Mouse (Mus musculus) Patski (cell line): ENCODE data around the gene Mtor. TPM values are rescaled to one million over a fixed set of nuclear protein-coding genes. Genes with fewer than 3 reads are reported as not detected.

Source experiments
- ATAC-seq: fragments of 100-300 bp; one replicate; pipeline ENCODE4 v1.8.0; 2021
- CTCF ChIA-PET: fragments of 350-600 bp; sonication (Branson Sonifier 250); formaldehyde crosslinking; loops from one replicate; lab custom pipeline; 2022; ENCODE audit warnings: inconsistent platforms; lab: Charles Lee
- POLR2A ChIA-PET: fragments of 350-600 bp; sonication (Branson Sonifier 250); formaldehyde crosslinking; loops from one replicate; lab custom pipeline; 2022; ENCODE audit warnings: antibody characterized with exemption, inconsistent platforms; lab: Charles Lee
- DNase-seq: peaks from one replicate; pipeline ENCODE4 v3.0.0-alpha.2; 2011; ENCODE audit warnings: low read depth, low spot score
- H3K27me3 ChIP-seq: fragments of 371-371 bp; one replicate; pipeline ENCODE4 v1.5.1; 2021
- CTCF ChIP-seq: fragments of 100-300 bp; IDR thresholded peaks from one replicate; pipeline ENCODE4 v1.5.1; 2021
- in situ Hi-C: fragments of 300-500 bp; cut with MboI; formaldehyde crosslinking; loops from 3 replicates; pipeline ENCODE4 v1.11.1; 2018; ENCODE audit warnings: low pct_unique_long_range_greater_than_20kb, mixed read lengths
- polyA plus RNA-seq: library from polyadenylated mRNA; unstranded; gene quantifications from one replicate; pipeline ENCODE4 v1.2.3, GENCODE M21; 2021

The Mtor gene
- polyA plus RNA-seq, 1 experiment from 2014 or later, result 33.7 TPM

DNA sequence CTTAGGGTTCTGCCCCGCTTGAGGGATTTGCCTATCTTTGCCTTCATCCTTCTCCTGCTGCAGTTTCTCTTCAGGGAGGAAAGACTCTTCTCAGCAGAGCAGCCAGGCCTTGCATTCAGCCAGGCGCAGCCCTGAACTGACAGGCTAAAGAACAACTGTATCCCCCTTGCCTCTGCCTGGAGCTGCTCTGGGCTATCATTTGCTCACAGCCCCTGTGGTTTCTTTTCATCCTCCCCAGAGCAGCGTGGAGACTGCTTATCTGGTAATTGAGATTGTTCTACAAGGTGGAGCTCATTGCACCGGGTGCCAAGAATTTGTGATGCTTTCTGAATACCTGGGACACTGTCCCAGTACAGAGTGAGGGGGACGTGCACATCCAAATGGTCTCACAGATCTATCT lies 19.9 kb upstream of the Mtor start:
- POLR2A ChIA-PET, result no interaction called here
- CTCF ChIA-PET, result interaction anchor here (1.5 kb wide), 1 partner anchor 261 kb away, joined by 3 read pairs; no protein-coding TSS in a partner anchor
- H3K27me3 ChIP-seq, result no peaks in the 10 kb centered on the region
- DNase-seq (no peak), ATAC-seq (no peak)
- no peak for TF ChIP-seq CTCF
- in situ Hi-C loops, result loop anchor here (5.0 kb wide), 1 partner anchor 256 kb away; no protein-coding TSS in a partner anchor

DNA sequence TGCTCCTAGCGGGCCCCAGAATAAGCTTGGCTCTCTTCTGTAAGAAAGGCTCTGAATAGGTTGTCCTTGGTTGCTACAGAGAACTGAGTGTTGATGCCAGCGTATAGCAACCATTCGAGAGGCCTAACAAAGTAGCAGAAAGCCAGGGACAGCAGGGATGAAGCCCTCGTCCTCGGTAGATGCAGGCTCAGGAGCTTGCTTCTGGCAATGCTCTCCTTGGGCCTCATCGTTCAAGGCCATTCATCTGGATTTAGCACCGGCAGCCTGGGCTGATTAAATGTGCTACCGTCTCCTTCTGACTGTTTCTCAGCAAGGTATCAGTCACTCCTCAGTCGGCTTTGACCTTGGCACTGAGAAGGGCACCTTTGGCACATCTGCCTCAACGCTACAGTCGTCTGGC lies 19.3 kb upstream of the Mtor start:
- ATAC-seq (no peak), DNase-seq (no peak)
- no peaks in the 10 kb centered on the region for H3K27me3 ChIP-seq
- no peak for TF ChIP-seq CTCF
- ChIA-PET CTCF (interaction anchor here (1.5 to 1.9 kb wide), 3 partner anchors 22 to 262 kb away, joined by 3 to 6 read pairs (median 5); no protein-coding TSS in a partner anchor), POLR2A (no interaction called here)
- in situ Hi-C loops, result loop anchor here (5.0 kb wide), 1 partner anchor 257 kb away; no protein-coding TSS in a partner anchor

DNA sequence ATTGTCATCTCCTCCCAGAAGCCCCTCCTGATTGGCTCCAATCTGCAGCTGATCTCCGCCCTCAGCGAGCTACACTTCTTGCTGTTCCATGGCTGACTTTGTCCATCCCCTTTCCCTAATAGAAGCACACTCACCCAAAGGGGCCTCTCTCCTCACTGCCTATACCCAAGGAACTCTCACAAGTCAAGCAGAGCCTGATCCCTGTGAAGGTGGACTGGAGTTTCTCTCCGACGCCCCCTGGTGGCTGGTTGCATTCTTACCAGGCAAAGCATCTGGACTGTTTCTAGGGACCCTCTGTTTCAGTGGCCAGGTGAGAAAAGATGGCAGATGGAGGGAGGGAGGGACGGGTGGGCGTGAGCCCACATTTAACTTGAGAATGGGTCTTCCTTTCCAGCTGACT lies 18.7 kb upstream of the Mtor start:
- CTCF ChIA-PET, result interaction anchor here (1.6 to 1.9 kb wide), 2 partner anchors 22 to 26 kb away, joined by 5 to 6 read pairs; no protein-coding TSS in a partner anchor

DNA sequence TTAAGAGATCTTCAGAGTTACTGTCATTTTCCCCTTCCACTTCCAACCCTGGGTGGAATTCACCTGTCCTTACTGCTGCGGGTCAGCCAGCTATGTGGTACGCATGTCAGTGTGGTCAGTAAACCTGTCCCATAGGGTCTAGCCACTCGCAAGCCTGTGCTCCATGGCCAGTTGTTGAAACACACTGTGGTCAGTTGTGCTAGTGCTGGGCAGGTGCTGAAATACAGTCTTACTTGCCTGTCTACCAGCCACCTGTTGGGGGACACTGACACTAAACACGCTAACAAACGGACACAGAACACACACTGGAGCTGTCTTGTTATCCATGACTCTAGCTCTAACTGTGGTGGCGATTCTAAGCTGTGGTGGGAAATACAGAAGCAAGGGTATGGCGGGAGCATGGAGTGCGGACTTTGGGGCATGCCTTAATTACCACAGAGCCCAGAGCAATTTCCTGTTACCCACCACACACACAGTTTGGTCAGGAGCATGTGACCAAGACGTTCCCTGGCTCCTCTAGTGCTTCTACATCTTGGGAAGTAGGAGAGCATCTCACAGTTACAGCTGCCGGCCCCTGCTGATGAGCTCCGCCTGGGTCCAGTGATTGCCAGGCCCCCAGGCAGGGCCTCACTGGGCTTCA lies 17.4 kb upstream of the Mtor start:
- DNase-seq (no peak), ATAC-seq (no peak)
- no peak for TF ChIP-seq CTCF
- ChIA-PET POLR2A (no interaction called here), CTCF (interaction anchor here (0.7 to 2.1 kb wide), 6 partner anchors 15 to 264 kb away, joined by 3 to 6 read pairs (median 3); no protein-coding TSS in a partner anchor)
- in situ Hi-C loops, result no loop called here
- H3K27me3 ChIP-seq, result no peaks in the 10 kb centered on the region

More for the DNA sequence above, 18.7 kb upstream of the Mtor start:
- POLR2A ChIA-PET, result no interaction called here
- in situ Hi-C loops, result loop anchor here (5.0 kb wide), 1 partner anchor 257 kb away; no protein-coding TSS in a partner anchor
- peak; percentile 63 for TF ChIP-seq CTCF
- no peaks in the 10 kb centered on the region for H3K27me3 ChIP-seq
- ATAC-seq (no peak), DNase-seq (no peak)

DNA sequence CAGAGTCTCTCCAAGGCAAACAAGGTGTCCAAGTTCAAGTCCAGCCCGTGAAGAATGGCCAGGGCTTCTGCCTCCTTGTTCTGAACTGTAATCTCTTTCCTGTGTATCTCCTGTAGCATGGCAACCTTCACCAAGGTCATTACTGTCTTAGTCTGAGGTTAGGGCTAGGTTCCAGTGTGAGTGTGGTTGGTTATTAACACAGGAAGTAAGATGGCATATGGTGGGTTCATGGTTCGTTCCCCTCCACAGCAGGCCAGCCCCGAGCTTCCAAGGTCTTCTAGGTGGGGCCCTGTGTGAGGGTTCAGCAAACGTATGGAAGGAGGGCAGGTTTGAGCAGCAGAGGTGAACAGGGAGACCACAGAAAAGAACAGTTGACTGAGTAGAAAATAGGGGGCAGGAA lies 15.9 kb upstream of the Mtor start:
- CTCF ChIA-PET, result interaction anchor here (2.1 kb wide), 1 partner anchor 262 kb away, joined by 5 read pairs; no protein-coding TSS in a partner anchor

DNA sequence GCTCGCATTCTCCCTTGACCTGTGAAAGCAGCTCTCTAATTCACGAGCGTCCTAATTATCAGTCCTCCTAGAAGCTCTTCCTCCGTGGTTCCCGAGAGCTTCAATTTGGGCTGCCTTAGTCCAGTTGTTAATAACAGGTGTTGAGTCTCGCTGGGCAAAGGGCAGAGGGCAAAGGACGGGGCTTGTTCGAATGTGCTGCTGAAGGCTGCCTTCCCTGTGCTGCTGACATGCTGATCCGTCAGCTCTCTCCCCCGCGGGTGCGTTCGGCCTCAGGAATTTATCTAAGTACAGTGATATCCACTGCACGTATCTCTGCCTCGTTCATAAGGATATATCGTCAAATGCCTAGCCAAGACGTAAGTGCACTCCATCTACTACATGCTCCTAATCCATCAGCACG lies 15.1 kb upstream of the Mtor start:
- ATAC-seq (no peak), DNase-seq (no peak)
- in situ Hi-C loops, result no loop called here
- ChIA-PET CTCF (interaction anchor here (0.8 kb wide), 1 partner anchor 265 kb away, joined by 3 read pairs; no protein-coding TSS in a partner anchor), POLR2A (no interaction called here)
- TF ChIP-seq CTCF, result no peak
- no peaks in the 10 kb centered on the region for H3K27me3 ChIP-seq

More for the DNA sequence above, 15.9 kb upstream of the Mtor start:
- in situ Hi-C loops, result no loop called here
- POLR2A ChIA-PET, result interaction anchor here (0.5 kb wide), 1 partner anchor 216 kb away, joined by 3 read pairs; no protein-coding TSS in a partner anchor
- TF ChIP-seq CTCF, result no peak
- ATAC-seq (no peak), DNase-seq (no peak)
- no peaks in the 10 kb centered on the region for H3K27me3 ChIP-seq

DNA sequence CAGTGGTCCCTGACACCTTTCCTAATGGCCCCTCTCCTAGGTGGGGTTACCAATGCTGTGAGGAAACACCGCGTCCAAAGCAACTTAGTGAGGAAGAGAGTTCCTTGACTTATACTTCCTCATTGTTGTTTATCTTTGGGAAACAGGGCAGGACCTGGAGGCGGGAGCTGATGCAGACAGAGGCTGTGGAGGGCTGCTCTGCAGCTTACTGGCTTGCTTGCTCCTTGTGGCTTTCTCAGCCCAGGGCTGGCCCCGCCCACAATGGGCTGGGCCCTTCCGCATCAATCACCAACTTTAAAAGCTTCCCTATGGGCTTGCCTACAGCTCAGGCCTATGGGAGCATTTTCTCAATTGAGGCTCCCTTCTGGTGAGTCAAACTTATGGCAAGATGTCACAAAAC lies 14.6 kb upstream of the Mtor start:
- ChIA-PET POLR2A (no interaction called here), CTCF (interaction anchor here (0.8 kb wide), 1 partner anchor 265 kb away, joined by 3 read pairs; no protein-coding TSS in a partner anchor)
- H3K27me3 ChIP-seq, result no peaks in the 10 kb centered on the region
- ATAC-seq (no peak), DNase-seq (no peak)
- TF ChIP-seq CTCF, result no peak
- in situ Hi-C loops, result no loop called here

DNA sequence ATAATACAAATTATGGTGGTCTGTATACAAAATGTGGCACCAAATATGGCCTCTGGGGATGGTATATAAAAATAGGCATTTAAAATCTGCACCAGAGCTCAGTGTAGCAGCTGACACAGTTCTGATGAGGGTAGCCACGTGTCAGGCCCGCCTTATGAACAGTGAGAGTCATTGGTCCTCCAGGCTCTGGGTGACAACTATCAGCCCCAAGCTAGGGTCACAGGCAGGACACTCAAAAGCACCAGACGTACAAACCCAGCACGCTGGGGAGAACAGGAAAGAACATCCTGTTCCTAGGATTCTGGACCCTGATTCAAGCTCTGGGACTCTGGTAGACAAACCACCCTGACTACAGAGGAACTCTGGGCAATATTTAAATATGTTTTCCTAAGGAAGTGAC lies 13.9 kb upstream of the Mtor start:
- DNase-seq (no peak), ATAC-seq (no peak)
- no peak for TF ChIP-seq CTCF
- ChIA-PET POLR2A (no interaction called here), CTCF (no interaction called here)
- in situ Hi-C loops, result no loop called here
- no peaks in the 10 kb centered on the region for H3K27me3 ChIP-seq

DNA sequence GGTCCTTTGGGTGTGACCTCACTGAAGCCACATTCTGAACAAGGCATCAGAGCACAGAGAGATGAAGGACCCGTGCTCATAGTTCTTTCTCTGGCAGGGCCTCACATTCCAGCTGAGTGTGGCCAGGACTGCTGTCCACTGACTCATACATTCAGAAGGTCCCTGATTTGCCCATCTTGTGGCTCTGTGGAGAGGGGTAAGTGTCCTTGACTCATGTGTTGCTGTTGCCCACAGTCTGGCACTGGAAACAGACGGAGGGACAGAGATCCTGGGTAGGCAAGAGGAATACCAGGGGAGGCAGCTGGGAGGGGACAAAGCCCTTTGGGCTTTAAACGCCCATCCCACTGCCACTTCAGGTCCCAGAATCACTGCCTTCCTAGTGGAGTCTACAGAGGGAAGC lies 13.3 kb upstream of the Mtor start:
- no peak for ATAC-seq
- POLR2A ChIA-PET, result no interaction called here
- in situ Hi-C loops, result no loop called here
- no peak for DNase-seq
- CTCF ChIA-PET, result no interaction called here
- TF ChIP-seq CTCF, result no peak
- no peaks in the 10 kb centered on the region for H3K27me3 ChIP-seq

DNA sequence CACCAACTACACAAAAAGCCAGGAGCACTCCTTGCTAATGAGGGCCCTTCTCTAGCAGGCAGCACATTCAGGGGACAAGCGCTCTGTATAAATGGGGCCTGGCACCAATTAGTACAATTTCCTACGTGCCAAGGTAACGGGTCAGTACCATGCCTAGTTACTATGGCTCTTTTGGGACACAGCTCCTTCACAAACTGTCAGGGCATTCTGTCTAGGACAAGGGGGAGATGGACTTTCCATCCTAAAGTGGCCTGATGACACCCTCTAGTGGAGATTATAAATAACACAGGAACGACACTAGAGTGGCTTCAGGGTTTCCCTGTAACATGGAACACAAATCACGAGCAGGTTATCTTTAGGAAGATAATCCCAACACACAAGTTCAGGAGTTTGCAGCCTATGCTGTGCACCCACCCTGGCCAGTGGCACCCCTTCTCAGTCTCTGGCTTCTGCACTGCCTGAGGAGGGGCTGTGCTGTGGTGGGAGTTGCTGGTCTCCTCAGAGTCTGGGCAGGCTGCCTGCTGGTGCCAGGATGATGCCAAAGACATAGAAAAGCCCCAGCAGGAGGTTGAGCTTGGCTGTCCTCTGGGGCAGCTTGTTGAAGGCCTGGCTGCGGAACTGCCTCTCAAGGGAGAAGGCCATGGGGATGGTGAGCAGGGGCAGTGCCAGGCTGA lies 12.6 kb upstream of the Mtor start:
- DNase-seq, result no peak
- in situ Hi-C loops, result no loop called here
- POLR2A ChIA-PET, result no interaction called here
- peak; percentile 40 for TF ChIP-seq CTCF
- ATAC-seq, result no peak
- CTCF ChIA-PET, result no interaction called here
- no peaks in the 10 kb centered on the region for H3K27me3 ChIP-seq

DNA sequence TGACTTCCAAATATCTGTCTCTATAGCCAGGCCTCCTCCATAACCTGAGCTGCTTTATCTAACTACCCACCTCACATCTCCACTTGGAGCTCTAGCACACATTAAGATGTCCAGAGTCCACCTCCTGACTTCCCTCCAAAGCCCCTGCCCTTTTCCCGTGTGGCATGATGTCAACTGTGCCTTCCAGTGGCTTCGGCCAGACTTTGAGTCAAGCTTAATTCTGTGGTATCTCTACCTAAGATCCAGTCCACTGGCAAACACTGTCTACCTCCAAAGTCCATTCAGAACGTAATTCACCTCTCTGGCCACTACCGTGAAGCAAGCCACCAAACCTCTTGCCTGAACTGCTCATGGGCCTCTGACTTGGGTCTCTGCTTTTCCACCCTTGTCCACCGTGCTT lies 6.5 kb upstream of the Mtor start:
- no peak for ATAC-seq
- in situ Hi-C loops, result no loop called here
- TF ChIP-seq CTCF, result no peak
- no peak for DNase-seq
- POLR2A ChIA-PET, result no interaction called here
- CTCF ChIA-PET, result no interaction called here
- no peaks in the 10 kb centered on the region for H3K27me3 ChIP-seq
